Mouse (Mus musculus): Measurements from ENCODE around the gene Kif14.
"Not testable (repeated sequence)": the region's sequence is repeated elsewhere in the genome, so short reads cannot be mapped to it uniquely, and the experiment has no call there.

Gene Kif14

DNA sequence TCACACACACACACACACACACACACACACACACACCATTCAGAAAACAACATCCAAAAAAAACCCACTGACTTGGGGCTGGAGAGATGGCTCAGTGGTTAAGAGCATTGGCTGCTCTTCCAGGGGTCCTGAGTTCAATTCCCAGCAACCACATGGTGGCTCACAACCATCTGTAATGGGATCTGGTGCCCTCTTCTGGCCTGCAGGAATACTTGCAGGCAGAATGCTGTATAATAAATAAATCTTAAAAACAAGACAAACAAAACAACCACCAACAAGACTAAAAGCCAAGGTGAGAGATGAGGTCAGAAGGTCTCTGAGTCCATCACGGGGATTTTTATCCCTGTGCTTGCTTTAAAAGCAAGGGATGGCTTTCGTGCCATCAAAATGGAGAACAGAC lies 90.5 kb downstream of the Kif14 start:
- not testable (repeated sequence) for DNase-seq (ENCODE audit: low spot score)

- DNase-seq (ENCODE audit: low spot score) = no peak
These were observed 91.3 kb downstream of the Kif14 start for GRCm38 (mm10) chr1:136557436-136557835.

GRCm38 (mm10) chr1:136558762-136559161 lies 92.6 kb downstream of the Kif14 start:
- no peak for DNase-seq (ENCODE audit: low spot score)

DNA sequence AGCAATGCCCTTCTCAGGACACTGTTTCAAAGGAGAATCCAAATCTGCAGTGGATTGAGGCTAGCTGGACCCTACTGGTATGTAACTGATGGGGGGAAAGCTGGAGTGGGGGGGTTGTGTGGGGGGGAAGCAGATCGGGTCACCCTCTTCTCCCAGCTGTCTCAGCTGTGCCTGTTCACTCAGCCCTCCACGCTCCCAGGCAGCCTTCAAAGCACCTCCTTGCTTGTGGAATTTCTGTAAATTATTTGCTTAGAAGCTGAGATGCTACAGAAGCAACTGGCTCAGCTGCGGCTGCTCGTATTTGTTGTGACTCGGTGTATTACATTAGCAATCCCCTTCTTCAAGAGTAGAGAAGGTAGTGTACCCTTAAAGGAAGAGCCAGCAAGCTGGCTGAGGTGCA lies 93.1 kb downstream of the Kif14 start:
- DNase-seq (ENCODE audit: low spot score) = no peak

DNA sequence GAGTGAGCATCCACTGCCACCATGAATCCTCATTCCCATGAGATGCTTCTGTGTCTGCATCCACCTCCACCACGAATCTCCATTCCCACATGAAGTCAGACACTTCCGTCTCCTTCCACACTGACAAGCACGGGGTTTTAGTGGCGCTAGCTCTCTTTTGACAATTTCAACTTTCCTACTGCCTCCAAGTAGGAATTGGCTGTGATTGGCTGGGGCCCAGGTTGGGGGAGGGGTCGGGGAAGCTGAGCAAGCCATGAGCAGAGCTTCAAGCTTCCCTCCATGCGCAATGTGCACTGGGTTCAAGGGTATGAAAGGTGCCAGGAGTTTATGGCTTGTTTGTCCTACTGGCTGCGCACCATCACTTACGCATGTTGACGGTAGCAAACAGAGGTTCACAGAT lies 93.6 kb downstream of the Kif14 start:
- DNase-seq (ENCODE audit: low spot score) = no peak

DNA sequence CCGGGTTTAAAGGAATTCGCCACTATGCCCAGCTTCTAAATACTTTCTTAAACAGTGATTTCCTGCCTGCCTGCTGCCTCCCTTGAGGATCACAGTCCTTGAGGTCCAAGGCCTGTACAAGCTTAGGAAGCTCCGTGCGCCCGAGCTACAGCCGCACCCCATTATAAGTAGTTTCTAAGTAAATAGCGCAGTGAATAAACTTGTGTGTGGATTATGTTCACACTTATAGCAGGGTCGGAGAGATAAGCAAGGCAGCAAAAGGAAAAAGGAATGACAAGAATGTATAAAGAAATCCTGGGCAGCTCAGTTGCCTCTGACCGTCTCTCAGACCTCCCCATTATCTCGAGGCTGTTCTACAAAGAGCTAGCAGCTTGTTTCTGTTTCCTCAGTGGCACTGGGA lies 95.7 kb downstream of the Kif14 start:
- DNase-seq (ENCODE audit: low spot score) = no peak

- no peak for DNase-seq (ENCODE audit: low spot score)
These were observed 97.0 kb downstream of the Kif14 start for GRCm38 (mm10) chr1:136563149-136563548.

- no peak for DNase-seq (ENCODE audit: low spot score)
These were observed 98.8 kb downstream of the Kif14 start for GRCm38 (mm10) chr1:136564963-136565362.

GRCm38 (mm10) chr1:136566386-136566785 lies 100.2 kb downstream of the Kif14 start:
- DNase-seq (ENCODE audit: low spot score) = no peak

- DNase-seq (ENCODE audit: low spot score) = no peak
These were observed 101.5 kb downstream of the Kif14 start for GRCm38 (mm10) chr1:136567641-136568040.

DNA sequence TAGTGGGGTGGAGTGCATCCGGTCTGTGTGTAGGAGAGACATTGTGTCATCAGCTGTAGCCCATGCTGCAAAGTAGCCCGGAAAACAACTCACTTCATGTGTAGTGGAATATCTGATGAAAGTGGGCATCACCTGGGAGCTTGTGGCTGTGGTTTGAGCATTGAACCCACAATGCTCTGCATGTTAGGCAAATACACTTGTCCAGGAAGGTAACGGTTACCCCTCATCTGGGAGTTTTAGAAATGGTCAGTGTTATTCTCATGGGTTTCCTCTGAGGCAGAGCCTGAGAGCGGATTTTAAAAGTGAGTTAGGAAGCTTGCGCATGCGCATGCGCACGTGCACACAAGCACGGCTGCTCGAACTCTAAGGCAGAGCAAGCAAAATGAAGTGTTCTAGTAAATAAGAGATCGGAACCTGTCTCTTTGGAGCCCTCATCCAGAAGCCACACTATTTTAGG lies 102.6 kb downstream of the Kif14 start:
- no peak for DNase-seq (ENCODE audit: low spot score)

DNA sequence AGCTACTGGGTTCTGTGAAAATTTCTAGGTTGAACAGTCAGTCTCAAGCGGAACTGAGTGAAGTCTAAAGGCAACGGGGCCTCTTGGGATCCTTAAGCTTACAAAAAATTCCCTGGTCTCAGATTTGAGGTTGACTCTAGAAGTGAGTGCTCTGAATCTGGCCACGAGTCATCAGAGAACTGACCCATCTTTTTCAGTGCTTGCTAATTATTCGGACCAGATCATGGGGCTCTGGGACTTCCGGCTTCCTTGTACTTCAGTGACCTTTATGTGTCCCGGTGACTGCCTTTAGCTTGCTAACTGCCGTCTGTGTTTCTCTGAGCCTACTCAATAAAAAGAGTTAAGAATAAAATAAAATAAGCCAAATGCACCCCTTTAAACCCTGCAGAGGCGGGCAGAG lies 103.1 kb downstream of the Kif14 start:
- DNase-seq (ENCODE audit: low spot score) = no peak

- no peak for DNase-seq (ENCODE audit: low spot score)
These were observed 103.6 kb downstream of the Kif14 start for GRCm38 (mm10) chr1:136569626-136570297.

GRCm38 (mm10) chr1:136570298-136570653 lies 104.1 kb downstream of the Kif14 start:
- DNase-seq (ENCODE audit: low spot score) = no peak

DNA sequence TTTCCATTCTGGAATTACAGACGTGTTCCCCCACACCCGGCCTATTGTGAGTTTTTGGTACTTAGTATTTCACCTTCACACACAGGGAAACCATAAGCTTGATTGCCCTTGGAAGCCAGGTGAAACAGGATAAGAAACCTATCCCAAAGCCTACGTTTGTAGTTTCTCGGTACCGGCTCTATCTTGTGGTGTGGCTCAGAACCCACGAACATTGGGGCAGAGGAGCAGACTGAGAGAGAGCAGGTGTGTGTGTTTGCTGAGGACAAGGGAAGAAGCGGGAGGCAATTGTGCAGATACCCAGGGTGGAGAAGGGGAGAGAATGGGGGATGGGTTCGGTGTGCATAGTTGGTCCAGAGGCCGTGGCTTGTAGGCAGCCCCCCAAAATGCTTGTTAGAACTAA lies 104.8 kb downstream of the Kif14 start:
- DNase-seq (ENCODE audit: low spot score) = no peak

GRCm38 (mm10) chr1:136571530-136571929 lies 105.4 kb downstream of the Kif14 start:
- DNase-seq (ENCODE audit: low spot score) = no peak

- DNase-seq (ENCODE audit: low spot score) = no peak
These were observed 111.9 kb downstream of the Kif14 start for GRCm38 (mm10) chr1:136577890-136578663.

DNA sequence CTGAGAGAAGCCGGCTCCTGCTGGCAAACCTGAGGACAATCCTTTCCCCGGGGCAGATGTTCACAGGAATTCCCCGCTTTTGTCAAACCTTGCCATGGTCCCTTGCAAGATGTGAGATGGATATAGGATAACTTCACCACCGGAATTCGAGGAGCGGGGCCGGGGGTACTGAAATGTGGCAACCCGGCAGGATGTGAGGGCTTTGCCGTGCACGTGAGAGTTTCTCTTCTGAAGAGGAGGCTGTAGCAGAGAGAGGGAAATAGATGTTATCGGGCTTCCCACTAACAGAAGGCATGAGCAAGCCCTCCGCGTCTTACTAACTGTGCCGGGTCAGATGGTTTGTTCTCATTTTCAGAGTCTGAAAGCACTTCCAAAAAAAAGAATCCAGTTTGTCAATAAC lies 113.2 kb downstream of the Kif14 start:
- DNase-seq (ENCODE audit: low spot score) = no peak

DNA sequence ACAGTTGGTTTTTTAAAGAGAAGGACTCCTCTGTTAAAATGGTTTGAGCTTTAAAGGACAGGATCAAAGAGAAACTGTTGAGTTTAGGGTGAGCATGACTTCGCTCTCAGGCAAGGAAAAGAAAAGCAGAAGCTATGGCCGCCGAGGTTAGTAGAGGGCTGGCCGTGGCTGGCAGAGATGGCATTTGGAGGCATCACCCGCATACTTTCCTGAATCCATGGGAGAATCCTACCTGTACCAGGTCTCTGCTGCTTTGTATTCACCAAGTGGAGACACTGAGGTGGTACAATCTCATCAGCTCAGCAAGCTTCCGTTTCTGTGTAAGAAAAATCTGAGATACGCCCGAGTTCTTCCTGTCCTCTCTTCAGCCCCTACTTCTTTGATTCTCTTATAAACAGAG lies 114.1 kb downstream of the Kif14 start:
- no peak for DNase-seq (ENCODE audit: low spot score)
